Mouse (Mus musculus): ENCODE measurements around the gene Galnt16. TPM values are rescaled to one million over a fixed set of nuclear protein-coding genes. Genes with fewer than 3 reads are reported as not detected.

Gene Galnt16
- total RNA-seq, 1 experiment from 2014 or later = not detected

DNA sequence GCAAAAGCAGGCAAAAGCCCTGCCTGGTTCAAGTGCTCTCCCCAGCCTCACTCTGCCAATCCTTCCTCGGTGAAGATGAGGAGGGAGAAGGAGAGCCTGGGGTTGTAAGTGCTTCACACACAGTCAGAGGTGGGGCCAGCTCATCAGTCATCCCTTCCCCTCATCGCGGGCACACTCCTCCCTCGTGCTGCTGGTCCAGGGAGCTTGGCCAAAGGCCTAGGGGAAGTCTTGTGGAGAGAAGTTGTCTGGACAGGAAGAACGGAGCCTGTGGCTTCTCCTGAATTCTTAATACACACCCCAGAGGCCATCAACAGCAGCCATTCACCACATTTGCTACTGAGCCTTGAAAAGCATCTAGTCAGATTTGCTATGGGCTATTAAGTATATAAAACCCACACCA is 63.3 kb downstream of the Galnt16 start:
- no peak for ATAC-seq (replicated peaks; ENCODE audit: insufficient number of reproducible peaks, low FRiP score, low TSS enrichment, poor library complexity, severe bottlenecking)

DNA sequence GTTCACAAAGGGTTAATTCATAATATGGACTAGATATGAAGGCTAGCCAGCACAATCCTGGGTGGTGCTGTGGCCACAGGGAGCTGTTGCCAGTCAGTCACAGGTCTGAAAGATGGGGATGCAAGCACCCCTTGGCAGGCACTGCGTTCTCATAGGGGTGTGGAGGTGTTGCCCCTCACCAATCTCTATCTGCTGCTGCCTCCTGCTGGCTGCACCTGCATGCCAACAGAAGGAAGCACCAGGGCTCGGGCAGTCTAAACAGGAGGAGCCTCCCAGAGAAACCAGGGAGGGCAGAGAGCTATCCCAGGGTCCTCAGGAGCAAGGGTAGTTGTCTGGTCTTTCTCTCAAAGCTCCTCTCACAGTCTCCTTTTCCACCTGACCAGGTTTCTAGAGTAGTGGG is 66.9 kb downstream of the Galnt16 start:
- no peak for ATAC-seq (replicated peaks; ENCODE audit: insufficient number of reproducible peaks, low FRiP score, low TSS enrichment, poor library complexity, severe bottlenecking)

DNA sequence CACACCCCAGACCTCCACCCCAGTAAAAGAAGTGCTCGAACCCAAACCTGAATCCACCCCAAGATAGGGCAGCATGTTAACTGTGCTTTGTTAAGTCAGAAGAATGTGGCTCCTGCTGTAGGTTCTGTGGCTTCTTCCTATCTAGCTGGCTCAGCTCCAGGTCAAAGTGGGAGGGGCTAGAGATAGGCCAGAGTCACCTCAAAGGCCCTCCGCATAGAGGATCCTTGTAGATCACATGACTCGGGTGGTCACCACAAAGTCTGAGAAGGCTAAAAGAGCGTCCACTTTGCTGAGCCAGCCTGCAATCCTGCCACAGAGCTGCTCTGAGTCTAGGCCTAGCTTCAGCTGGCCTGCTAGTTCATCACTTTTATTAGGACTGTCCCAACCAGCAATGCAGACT is 76.1 kb downstream of the Galnt16 start:
- ATAC-seq (replicated peaks; ENCODE audit: insufficient number of reproducible peaks, low FRiP score, low TSS enrichment, poor library complexity, severe bottlenecking) = no peak

DNA sequence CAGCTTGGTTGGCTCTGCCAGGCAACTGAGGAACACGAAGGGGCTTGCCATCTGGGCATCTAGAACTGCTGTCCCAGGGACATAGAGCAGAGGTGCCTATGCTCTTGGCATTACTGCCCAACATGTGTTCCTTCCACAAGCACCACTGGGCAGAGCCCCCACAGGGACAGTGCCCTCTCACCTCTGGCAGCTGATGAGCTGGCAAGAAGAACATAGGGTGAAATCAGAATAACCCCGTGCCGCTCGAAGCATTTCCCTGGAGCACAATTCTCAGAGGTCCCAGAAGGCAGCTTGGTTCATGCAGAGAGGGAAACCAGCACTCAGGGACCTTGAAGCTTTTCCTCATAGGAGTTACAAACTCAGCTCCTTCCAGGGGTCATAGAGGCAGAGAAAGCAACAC is 76.7 kb downstream of the Galnt16 start:
- no peak for ATAC-seq (replicated peaks; ENCODE audit: insufficient number of reproducible peaks, low FRiP score, low TSS enrichment, poor library complexity, severe bottlenecking)

- ATAC-seq (replicated peaks; ENCODE audit: insufficient number of reproducible peaks, low FRiP score, low TSS enrichment, poor library complexity, severe bottlenecking) = no peak
Observed at GRCm38 (mm10) chr12:80595566-80595965, 77.5 kb downstream of the Galnt16 start.

- no peak for ATAC-seq (replicated peaks; ENCODE audit: insufficient number of reproducible peaks, low FRiP score, low TSS enrichment, poor library complexity, severe bottlenecking)
Observed at GRCm38 (mm10) chr12:80595968-80596367, 77.9 kb downstream of the Galnt16 start.

DNA sequence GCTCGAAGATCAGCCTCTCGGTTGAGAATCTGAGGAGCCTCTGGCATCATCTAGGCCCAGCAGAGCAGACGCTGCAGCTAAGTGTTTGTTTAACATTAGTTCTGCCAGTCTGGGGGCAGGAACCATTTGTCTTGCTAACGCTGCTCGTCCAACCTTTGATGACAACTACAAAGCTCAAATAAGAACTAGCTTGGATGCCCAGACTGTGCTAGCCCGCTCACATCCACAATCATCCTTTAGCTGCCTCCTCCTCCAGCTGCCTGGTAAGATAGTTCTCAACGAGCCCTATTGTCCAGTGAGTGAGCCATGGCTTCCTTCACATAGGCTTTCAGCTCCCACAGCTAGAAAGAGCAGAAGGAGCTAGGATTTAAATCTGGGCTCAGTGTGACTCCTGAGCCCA is 80.2 kb downstream of the Galnt16 start:
- ATAC-seq (replicated peaks; ENCODE audit: insufficient number of reproducible peaks, low FRiP score, low TSS enrichment, poor library complexity, severe bottlenecking) = no peak

DNA sequence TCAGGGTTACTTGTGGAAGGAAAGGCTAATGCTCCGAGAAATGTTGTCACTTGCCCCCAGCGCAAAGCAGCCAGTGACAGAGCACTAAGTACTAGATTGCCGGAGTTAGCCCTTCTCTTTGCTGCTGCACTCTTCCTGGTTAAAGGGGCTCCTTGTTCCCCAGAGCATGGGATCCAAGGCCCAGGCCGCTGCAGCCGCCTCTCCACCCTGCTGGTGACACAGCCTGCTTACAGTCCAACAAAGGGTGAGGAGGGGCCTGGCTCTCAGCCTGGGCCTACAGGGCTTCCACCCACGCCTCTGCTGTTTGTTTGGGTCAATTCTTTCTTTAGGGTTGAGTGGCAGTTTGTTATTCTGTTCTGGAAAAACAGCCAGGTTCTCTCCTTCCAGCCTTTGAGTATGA is 80.7 kb downstream of the Galnt16 start:
- no peak for ATAC-seq (replicated peaks; ENCODE audit: insufficient number of reproducible peaks, low FRiP score, low TSS enrichment, poor library complexity, severe bottlenecking)

- ATAC-seq (replicated peaks; ENCODE audit: insufficient number of reproducible peaks, low FRiP score, low TSS enrichment, poor library complexity, severe bottlenecking) = no peak
Observed at GRCm38 (mm10) chr12:80601597-80602269, 83.7 kb downstream of the Galnt16 start.

GRCm38 (mm10) chr12:80602432-80602831 is 84.4 kb downstream of the Galnt16 start:
- no peak for ATAC-seq (replicated peaks; ENCODE audit: insufficient number of reproducible peaks, low FRiP score, low TSS enrichment, poor library complexity, severe bottlenecking)

DNA sequence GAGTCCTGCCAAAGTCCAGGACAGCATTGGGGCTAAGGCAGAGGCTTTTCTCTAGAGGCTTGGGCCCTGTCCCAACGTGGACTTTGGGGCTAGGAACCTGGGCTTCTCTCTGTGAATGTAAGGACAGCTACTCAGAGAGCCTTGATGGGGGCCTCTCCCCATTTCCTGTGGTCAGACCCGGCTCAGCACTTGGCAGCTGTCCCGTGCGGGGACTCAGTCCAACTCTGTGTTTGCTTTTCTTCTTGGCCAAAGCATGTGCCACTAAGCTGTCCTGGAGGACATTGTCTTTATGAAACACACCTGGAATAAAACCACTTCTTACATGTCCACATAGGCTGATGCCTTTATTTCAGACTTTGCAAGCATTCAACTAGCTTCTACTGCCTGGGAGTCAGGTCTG is 85.5 kb downstream of the Galnt16 start:
- no peak for ATAC-seq (replicated peaks; ENCODE audit: insufficient number of reproducible peaks, low FRiP score, low TSS enrichment, poor library complexity, severe bottlenecking)

- ATAC-seq (replicated peaks; ENCODE audit: insufficient number of reproducible peaks, low FRiP score, low TSS enrichment, poor library complexity, severe bottlenecking) = no peak
Observed at GRCm38 (mm10) chr12:80604218-80604617, 86.1 kb downstream of the Galnt16 start.

DNA sequence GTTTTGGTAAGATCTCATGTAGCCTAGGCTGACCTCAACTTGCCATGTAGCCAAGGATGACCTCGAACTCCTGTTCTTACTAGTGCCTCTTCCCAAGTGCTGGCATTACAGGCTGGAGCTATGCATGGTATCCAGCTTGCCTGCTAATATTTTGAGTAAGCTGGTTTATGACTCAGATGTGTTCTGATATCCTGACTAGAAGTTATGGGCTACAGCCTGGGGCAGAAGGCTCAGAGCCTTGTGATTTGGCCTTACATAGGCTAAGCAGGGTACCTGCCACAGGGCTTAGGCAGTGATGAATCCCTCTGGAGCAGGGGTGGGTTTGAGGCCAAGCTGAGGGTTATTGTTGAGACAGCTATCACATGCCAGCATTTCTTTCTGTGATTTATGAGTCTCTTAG is 90.5 kb downstream of the Galnt16 start:
- no peak for ATAC-seq (replicated peaks; ENCODE audit: insufficient number of reproducible peaks, low FRiP score, low TSS enrichment, poor library complexity, severe bottlenecking)

DNA sequence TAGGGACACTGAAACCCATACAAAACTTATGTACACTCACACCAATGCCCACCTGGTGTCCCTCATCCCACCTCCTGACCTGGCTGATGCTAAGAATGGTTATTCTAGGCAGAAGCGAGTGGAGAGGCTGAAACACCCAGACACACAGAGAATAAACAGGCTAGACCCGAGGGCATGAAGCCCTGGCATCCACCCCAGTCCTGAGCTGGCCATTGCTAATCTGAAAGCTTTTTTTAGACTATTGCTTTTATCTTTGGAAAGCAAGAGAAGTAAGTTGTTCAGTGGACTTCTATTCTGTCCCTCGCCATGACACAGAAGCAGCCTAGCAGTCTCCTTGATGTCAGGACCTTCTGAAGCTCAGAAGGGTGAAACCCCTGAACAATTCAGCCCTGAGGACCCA is 91.9 kb downstream of the Galnt16 start:
- no peak for ATAC-seq (replicated peaks; ENCODE audit: insufficient number of reproducible peaks, low FRiP score, low TSS enrichment, poor library complexity, severe bottlenecking)

- no peak for ATAC-seq (replicated peaks; ENCODE audit: insufficient number of reproducible peaks, low FRiP score, low TSS enrichment, poor library complexity, severe bottlenecking)
Observed at GRCm38 (mm10) chr12:80612113-80612791, 94.2 kb downstream of the Galnt16 start.

GRCm38 (mm10) chr12:80615371-80616257 is 97.5 kb downstream of the Galnt16 start:
- no peak for ATAC-seq (replicated peaks; ENCODE audit: insufficient number of reproducible peaks, low FRiP score, low TSS enrichment, poor library complexity, severe bottlenecking)

DNA sequence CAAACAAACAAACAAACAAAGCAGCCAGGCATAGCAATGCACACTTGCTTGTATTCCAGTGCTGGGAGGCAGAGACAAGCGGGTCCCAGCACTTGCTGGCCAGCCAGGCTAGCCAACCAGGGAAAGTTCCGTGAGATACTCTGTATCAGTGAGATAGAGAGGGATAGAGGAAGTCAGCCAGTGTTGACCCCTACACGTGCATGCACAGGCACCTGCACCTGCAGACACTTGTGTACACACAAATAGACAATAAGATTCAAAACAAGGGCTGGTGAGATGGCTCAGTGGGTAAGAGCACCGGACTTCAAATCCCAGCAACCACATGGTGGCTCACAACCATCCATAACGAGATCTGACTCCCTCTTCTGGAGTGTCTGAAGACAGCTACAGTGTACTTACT is 102.4 kb downstream of the Galnt16 start:
- ATAC-seq (replicated peaks; ENCODE audit: insufficient number of reproducible peaks, low FRiP score, low TSS enrichment, poor library complexity, severe bottlenecking) = no peak

DNA sequence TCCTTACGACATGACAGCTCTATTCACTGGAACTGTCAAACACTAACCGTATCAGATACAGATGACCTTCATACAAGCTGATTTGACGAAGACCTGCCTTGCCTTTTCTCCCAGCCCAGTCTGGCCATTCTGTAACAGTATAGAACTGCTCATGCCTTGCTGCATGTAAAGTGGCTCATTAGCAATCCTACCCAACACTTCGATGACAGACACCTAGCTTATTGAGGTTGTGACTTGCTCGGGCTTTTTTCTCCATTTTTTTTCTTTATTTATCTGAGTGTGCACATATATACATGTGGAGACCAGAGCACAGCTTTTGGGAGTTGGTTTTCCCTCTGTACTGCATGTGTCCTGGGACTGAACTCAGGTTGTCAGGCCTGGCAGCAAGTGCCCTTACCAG is 113.7 kb downstream of the Galnt16 start:
- ATAC-seq (replicated peaks; ENCODE audit: insufficient number of reproducible peaks, low FRiP score, low TSS enrichment, poor library complexity, severe bottlenecking) = no peak

Data from monocyte, adult 5-6 weeks (primary cell).